Mouse (Mus musculus) bone marrow macrophage, adult 2 months (primary cell): ENCODE results near the gene Lbp.

Experiments
- CTCF ChIP-seq: IDR thresholded peaks from 2 replicates; pipeline ENCODE4 v1.5.1; 2012; ENCODE audit warnings: low read depth, mild to moderate bottlenecking, low read length, moderate library complexity
- POLR2A ChIP-seq: IDR thresholded peaks from 2 replicates; pipeline ENCODE4 v1.6.1; 2012; ENCODE audit warnings: mild to moderate bottlenecking, low read depth, low read length, borderline replicate concordance

DNA sequence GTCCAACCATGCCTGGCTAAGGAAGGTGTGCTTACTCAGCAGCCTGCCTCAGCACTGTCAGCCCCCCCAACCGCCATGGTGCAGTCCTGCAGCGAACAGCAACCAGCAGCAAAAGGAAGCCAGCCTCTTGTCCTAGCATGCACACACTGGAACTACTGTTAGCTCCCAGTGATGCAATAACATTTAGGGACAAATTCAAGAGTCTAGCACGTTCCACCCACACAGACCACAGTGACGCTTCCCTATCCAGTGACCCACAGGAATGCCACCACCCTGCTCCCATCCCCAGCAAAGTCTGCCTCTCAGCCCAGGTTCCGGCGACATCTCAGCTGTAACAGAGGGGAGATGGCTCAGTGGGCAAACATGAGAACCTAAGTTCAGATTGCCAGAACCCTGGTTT, 40.2 kb downstream of the Lbp start:
- TF ChIP-seq POLR2A = no peak
- no peak for TF ChIP-seq CTCF
